Mouse (Mus musculus): ENCODE measurements around the gene Des.

- TF ChIP-seq CTCF (IDR thresholded peaks at IDR 0.05; ENCODE audit: low read depth) (no peak), EP300 (IDR thresholded peaks at IDR 0.05; ENCODE audit: low read depth) (no peak)
Measured at GRCm38 (mm10) chr1:75311694-75312093, 48.4 kb upstream of the Des start.

Data from heart, postnatal 0 days (tissue).